Mouse (Mus musculus) lung, embryonic 14.5 days (tissue): ENCODE measurements around the gene Sds. TPM values are rescaled to one million over a fixed set of nuclear protein-coding genes. Genes with fewer than 3 reads are reported as not detected.

ENCODE experiments used
- ATAC-seq: fragments of 200-750 bp; cut with Nextera tagmentation; 2 replicates; pipeline ENCODE4 v1.8.0; 2017; ENCODE audit warnings: mild to moderate bottlenecking, moderate TSS enrichment, moderate library complexity; ENCODE audit not compliant: insufficient read depth
- DNase-seq: peaks from one replicate; pipeline ENCODE4 v3.0.0-alpha.2; 2015
- H3K27ac ChIP-seq: fragments of 300-500 bp; sonication (generic); 2 replicates; pipeline ENCODE4 v1.5.1; 2014; ENCODE audit warnings: low read depth, mild to moderate bottlenecking, moderate library complexity
- H3K27me3 ChIP-seq: fragments of 300-500 bp; sonication (generic); 2 replicates; pipeline ENCODE4 v1.6.1; 2014; ENCODE audit warnings: low read length, control low read depth; ENCODE audit not compliant: insufficient read depth
- H3K36me3 ChIP-seq: fragments of 300-500 bp; sonication (generic); 2 replicates; pipeline ENCODE4 v1.6.1; 2014; ENCODE audit warnings: control low read depth; ENCODE audit not compliant: insufficient read depth
- H3K4me1 ChIP-seq: fragments of 300-500 bp; sonication (generic); 2 replicates; pipeline ENCODE4 v1.6.1; 2014; ENCODE audit warnings: antibody characterized with exemption, control low read depth; ENCODE audit not compliant: insufficient read depth
- H3K4me2 ChIP-seq: fragments of 300-500 bp; sonication (generic); 2 replicates; pipeline ENCODE4 v1.6.1; 2014; ENCODE audit warnings: mild to moderate bottlenecking
- H3K4me3 ChIP-seq: fragments of 300-500 bp; sonication (generic); 2 replicates; pipeline ENCODE4 v1.5.1; 2014; ENCODE audit warnings: low read depth, low read length
- H3K9ac ChIP-seq: fragments of 300-500 bp; sonication (generic); 2 replicates; pipeline ENCODE4 v1.6.1; 2014
- H3K9me3 ChIP-seq: fragments of 300-500 bp; sonication (generic); 2 replicates; pipeline ENCODE4 v1.6.1; 2016; ENCODE audit warnings: low read depth, low read length, control low read depth
- CTCF ChIP-seq: IDR thresholded peaks from 2 replicates; pipeline ENCODE4 v1.5.1; 2016; ENCODE audit warnings: antibody characterized with exemption, low read depth
- WGBS: fragments of 180-500 bp; shearing (Covaris S2); extraction: QIAGEN DNeasy Blood & Tissue Kit; methylation state at CpG from one replicate; pipeline ENCODE4 v1.1.7; 2014; 5-methylcytosine and 5-hydroxymethylcytosine counted together
- polyA plus RNA-seq: library from polyadenylated mRNA; unstranded; fragments of >200 nt; fragmentation: Nextera tagmentation; extraction: Ambion mirVana; gene quantifications from 2 replicates; pipeline ENCODE4 v1.2.1, GENCODE M21; 2014

Sds gene
- polyA plus RNA-seq, 1 experiment from 2014 or later = not detected

DNA sequence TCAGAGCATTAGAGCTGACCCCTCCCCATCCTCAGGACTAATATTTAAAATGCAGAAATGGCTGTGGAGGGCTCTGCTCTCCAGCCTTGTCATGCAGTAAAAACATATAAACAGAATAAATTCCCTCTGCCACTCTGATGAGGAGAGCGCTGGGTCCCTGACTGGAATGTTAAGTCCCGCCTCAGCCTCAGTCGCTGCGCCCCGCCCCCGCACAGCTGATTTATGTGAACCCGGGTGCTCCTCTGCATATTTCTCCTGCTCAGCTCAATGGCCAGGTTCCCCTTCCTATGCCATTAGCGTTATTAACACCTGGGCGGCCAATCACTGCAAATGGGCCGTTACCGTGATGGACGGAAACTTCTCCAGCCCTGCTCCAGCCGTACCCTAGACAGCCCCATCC is 29.0 kb upstream of the Sds start:
- Histone ChIP-seq H3K27me3 (peaks cover 12% of the 10 kb centered on the region; the same call in 1 of the 2 replicates), H3K9me3 (no peaks in the 10 kb centered on the region), H3K36me3 (no peaks in the 10 kb centered on the region), H3K4me3 (no peak overlapping the region), H3K4me2 (no peak overlapping the region), H3K4me1 (no peaks in the 10 kb centered on the region), H3K27ac (no peak overlapping the region), H3K9ac (no peak overlapping the region)
- WGBS = 28% methylated on average over 13 of the region's 13 CpGs
- ATAC-seq = no peak
- no peak for DNase-seq
- TF ChIP-seq CTCF = no peak

DNA sequence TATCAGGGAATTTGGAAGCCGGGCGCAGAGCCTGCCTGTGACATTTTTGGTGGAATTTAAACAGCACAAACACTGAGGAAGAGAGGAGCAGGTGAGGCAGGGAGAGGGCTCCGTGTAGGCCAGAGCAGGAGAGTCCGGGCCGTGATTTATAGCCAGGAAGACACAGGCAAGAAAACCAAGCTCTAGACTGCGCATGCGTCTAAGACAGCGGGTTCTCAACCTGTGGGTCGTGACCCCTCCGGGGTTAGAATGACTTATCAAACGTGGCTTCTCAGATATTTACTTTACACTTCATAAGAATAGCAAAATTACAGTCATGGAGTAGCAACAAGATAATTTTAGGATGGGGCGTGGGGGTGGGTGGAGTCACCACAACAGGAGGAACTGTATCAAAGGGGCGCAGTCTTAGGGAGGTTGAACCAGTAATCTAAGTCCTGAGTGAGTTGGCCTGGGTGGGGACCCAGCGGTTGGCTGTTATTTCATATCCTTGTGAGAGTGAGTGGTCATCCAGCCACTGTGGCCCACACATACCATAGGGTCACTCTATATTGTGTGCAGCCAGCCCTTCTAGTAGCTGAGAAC is 21.5 kb upstream of the Sds start:
- H3K4me1 ChIP-seq = no peaks in the 10 kb centered on the region
- no peaks in the 10 kb centered on the region for H3K36me3 ChIP-seq
- no peak for ATAC-seq
- WGBS = 35% methylated on average over 14 of the region's 14 CpGs
- no peak for TF ChIP-seq CTCF
- H3K4me3 ChIP-seq = no peak overlapping the region
- H3K9ac ChIP-seq = no peak overlapping the region
- H3K27ac ChIP-seq = no peak overlapping the region
- peaks cover 13% of the 10 kb centered on the region; the same call in 1 of the 2 replicates for H3K27me3 ChIP-seq
- no peak overlapping the region for H3K4me2 ChIP-seq
- no peak for DNase-seq
- no peaks in the 10 kb centered on the region for H3K9me3 ChIP-seq

GRCm38 (mm10) chr5:120456253-120456652 is 20.1 kb upstream of the Sds start:
- Histone ChIP-seq H3K4me3 (no peak overlapping the region), H3K9me3 (no peaks in the 10 kb centered on the region), H3K36me3 (no peaks in the 10 kb centered on the region), H3K27me3 (peaks cover 13% of the 10 kb centered on the region; the same call in 1 of the 2 replicates), H3K9ac (no peak overlapping the region), H3K4me1 (no peaks in the 10 kb centered on the region), H3K27ac (no peak overlapping the region), H3K4me2 (no peak overlapping the region)
- TF ChIP-seq CTCF = no peak
- WGBS = 5% methylated on average over 1 of the region's 1 CpGs
- ATAC-seq (no peak), DNase-seq (no peak)

DNA sequence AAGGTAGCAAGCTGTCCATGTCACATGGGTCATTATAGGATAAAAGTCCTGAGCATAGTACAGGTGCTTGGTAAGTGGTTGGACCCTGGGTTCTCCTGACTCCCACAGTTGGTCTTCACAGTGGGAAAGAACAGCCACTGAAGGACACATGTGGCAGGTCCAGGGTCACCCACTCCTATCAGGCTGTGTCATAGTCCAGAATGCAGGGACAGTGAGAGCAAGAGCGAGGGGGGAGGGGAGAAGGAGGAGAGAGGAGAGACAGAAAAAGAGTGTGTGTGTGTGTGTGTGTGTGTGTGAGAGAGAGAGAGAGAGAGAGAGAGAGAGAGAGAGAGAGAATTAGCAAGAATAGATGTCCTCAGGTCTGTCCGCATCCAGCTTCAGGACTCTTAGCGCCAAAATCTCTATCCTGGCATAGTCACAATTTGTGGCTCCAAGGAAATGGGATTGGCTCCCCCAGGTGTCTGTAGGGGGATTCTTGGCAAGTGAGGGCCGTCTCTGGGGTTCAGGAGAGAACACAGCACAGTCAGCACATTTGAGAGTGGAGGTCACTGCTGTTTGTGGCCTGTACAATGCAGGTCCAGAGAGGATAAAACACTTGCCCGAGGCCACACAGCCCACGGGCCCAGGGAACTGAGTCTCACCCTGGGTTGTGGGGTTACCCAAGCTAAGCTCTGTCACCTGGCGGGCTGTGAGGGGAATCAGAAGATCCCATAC is 19.3 kb upstream of the Sds start:
- ATAC-seq (no peak), DNase-seq (no peak)
- H3K36me3 ChIP-seq = no peaks in the 10 kb centered on the region
- H3K9ac ChIP-seq = no peak overlapping the region
- H3K27ac ChIP-seq = no peak overlapping the region
- H3K9me3 ChIP-seq = no peaks in the 10 kb centered on the region
- H3K27me3 ChIP-seq = peaks cover 13% of the 10 kb centered on the region; the same call in 1 of the 2 replicates
- no peak overlapping the region for H3K4me2 ChIP-seq
- WGBS = 45% methylated on average over 7 of the region's 7 CpGs
- no peak for TF ChIP-seq CTCF
- H3K4me1 ChIP-seq = no peaks in the 10 kb centered on the region
- H3K4me3 ChIP-seq = no peak overlapping the region

- peak; percentile 84 for TF ChIP-seq CTCF
- Histone ChIP-seq H3K9me3 (no peaks in the 10 kb centered on the region), H3K4me2 (no peak overlapping the region), H3K36me3 (no peaks in the 10 kb centered on the region), H3K4me1 (no peaks in the 10 kb centered on the region), H3K27ac (no peak overlapping the region), H3K27me3 (peaks cover 13% of the 10 kb centered on the region; the same call in 1 of the 2 replicates), H3K9ac (no peak overlapping the region), H3K4me3 (no peak overlapping the region)
- no peak for ATAC-seq
- DNase-seq = peak; percentile 92
- 6% methylated on average over 9 of the region's 9 CpGs for WGBS
These were observed 18.7 kb upstream of the Sds start for GRCm38 (mm10) chr5:120457628-120458027.

- no peak overlapping the region for H3K27ac ChIP-seq
- ATAC-seq (no peak), DNase-seq (no peak)
- H3K4me3 ChIP-seq = no peak overlapping the region
- WGBS = 67% methylated on average over 10 of the region's 10 CpGs
- no peak overlapping the region for H3K4me2 ChIP-seq
- H3K9ac ChIP-seq = no peak overlapping the region
- H3K4me1 ChIP-seq = no peaks in the 10 kb centered on the region
- no peak for TF ChIP-seq CTCF
- no peaks in the 10 kb centered on the region for H3K9me3 ChIP-seq
- peaks cover 9% of the 10 kb centered on the region; the same call in 1 of the 2 replicates for H3K27me3 ChIP-seq
- H3K36me3 ChIP-seq = no peaks in the 10 kb centered on the region
These were observed 17.2 kb upstream of the Sds start for GRCm38 (mm10) chr5:120459133-120459532.

DNA sequence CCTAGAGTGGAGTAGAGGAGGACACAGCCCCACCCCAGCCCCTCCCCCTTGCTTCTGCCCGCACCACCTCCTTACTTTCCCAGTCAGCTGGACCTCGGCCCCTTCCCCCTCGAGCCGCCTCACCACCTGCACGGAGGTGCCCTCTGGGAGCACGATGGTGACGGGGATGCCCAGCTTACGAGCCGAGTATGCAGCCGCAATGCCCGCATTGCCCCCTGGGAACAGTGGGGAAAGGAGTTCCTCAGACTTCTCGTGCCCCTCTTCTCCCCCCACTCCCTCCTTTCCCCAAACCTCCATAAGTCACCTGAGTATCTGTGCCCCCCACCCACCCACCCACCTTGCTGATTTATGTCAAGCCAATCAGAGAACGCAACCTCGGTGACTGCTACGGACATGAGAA is 14.4 kb upstream of the Sds start:
- DNase-seq = no peak

More for the DNA sequence above, 14.4 kb upstream of the Sds start:
- Histone ChIP-seq H3K4me2 (no peak overlapping the region), H3K9me3 (no peaks in the 10 kb centered on the region), H3K27ac (no peak overlapping the region), H3K4me1 (no peaks in the 10 kb centered on the region), H3K36me3 (no peaks in the 10 kb centered on the region), H3K27me3 (no peaks in the 10 kb centered on the region), H3K4me3 (no peak overlapping the region), H3K9ac (no peak overlapping the region)
- TF ChIP-seq CTCF = no peak
- no peak for ATAC-seq
- WGBS = 68% methylated on average over 15 of the region's 15 CpGs
